Mouse (Mus musculus): Measurements from ENCODE around the gene Vangl2.

DNA sequence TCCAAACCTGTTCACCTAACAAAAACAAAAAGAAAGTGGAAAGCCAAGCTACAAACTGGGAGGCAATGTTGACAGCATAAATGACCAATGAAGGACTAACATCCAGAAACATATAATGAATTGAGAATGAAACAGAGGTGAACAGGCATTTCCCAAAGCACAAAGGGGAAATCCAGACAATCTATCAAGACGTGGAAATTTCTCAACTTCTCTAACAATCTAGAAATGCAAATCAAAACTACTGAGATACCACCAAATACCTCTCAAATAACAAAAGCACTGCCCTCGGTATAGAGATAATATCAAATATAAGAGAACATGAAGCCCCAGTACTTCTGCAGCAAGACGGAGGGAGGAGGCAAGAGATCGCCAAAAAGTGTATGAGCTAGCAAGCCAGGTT lies 45.5 kb downstream of the Vangl2 start:
- no peak for TF ChIP-seq GABPA (IDR thresholded peaks at IDR 0.05; ENCODE audit: low read depth, low read length)
- no peak for TF ChIP-seq CTCF (IDR thresholded peaks at IDR 0.05 in 2 of 3, conservative IDR thresholded peaks at IDR 0.05 in 1 of 3; ENCODE audit: control insufficient read depth in 1 of 3, insufficient read depth in 1 of 3, low read depth in 2 of 3, low read length in 3 of 3, poor library complexity in 1 of 3, severe bottlenecking in 1 of 3)
- TF ChIP-seq ZNF384 (IDR thresholded peaks at IDR 0.05; ENCODE audit: low read depth, low read length) = no peak
- TF ChIP-seq SIN3A (IDR thresholded peaks at IDR 0.05; ENCODE audit: low read length) = no peak
